Mouse (Mus musculus): ENCODE measurements around the gene P2rx7. TPM values are rescaled to one million over a fixed set of nuclear protein-coding genes. Genes with fewer than 3 reads are reported as not detected.
"Not testable (repeated sequence)": the region's sequence is repeated elsewhere in the genome, so short reads cannot be mapped to it uniquely, and the experiment has no call there.

The P2rx7 gene
- polyA plus RNA-seq, 1 experiment from 2014 or later = 8.8 TPM

- DNase-seq (ENCODE audit: low spot score) = no peak
These were observed 1.6 kb downstream of the P2rx7 start for GRCm38 (mm10) chr5:122645290-122645689.

GRCm38 (mm10) chr5:122646050-122646449, 2.3 kb downstream of the P2rx7 start:
- peak; percentile 29 for DNase-seq (ENCODE audit: low spot score)

GRCm38 (mm10) chr5:122647256-122647924, 3.7 kb downstream of the P2rx7 start:
- DNase-seq (ENCODE audit: low spot score) = no peak

GRCm38 (mm10) chr5:122647952-122648374, 4.3 kb downstream of the P2rx7 start:
- not testable (repeated sequence) for DNase-seq (ENCODE audit: low spot score)

GRCm38 (mm10) chr5:122649264-122649663, 5.6 kb downstream of the P2rx7 start:
- no peak for DNase-seq (ENCODE audit: low spot score)

GRCm38 (mm10) chr5:122650100-122650499, 6.4 kb downstream of the P2rx7 start:
- peak; percentile 68 for DNase-seq (ENCODE audit: low spot score)

GRCm38 (mm10) chr5:122652506-122652905, 8.8 kb downstream of the P2rx7 start:
- peak; percentile 35 for DNase-seq (ENCODE audit: low spot score)

- DNase-seq (ENCODE audit: low spot score) = peak; percentile 81
These were observed 9.4 kb downstream of the P2rx7 start for GRCm38 (mm10) chr5:122653112-122653445.

GRCm38 (mm10) chr5:122653446-122654267, 9.9 kb downstream of the P2rx7 start:
- no peak for DNase-seq (ENCODE audit: low spot score)

GRCm38 (mm10) chr5:122654268-122654573, 10.5 kb downstream of the P2rx7 start:
- DNase-seq (ENCODE audit: low spot score) = no peak

GRCm38 (mm10) chr5:122656808-122657207, 13.1 kb downstream of the P2rx7 start:
- DNase-seq (ENCODE audit: low spot score) = no peak

GRCm38 (mm10) chr5:122662501-122662900, 18.8 kb downstream of the P2rx7 start:
- DNase-seq (ENCODE audit: low spot score) = no peak

GRCm38 (mm10) chr5:122665036-122665435, 21.3 kb downstream of the P2rx7 start:
- no peak for DNase-seq (ENCODE audit: low spot score)

- no peak for DNase-seq (ENCODE audit: low spot score)
These were observed 25.5 kb downstream of the P2rx7 start for GRCm38 (mm10) chr5:122668981-122669897.

GRCm38 (mm10) chr5:122671641-122672040, 27.9 kb downstream of the P2rx7 start:
- DNase-seq (ENCODE audit: low spot score) = peak; percentile 59

GRCm38 (mm10) chr5:122672298-122672697, 28.6 kb downstream of the P2rx7 start:
- DNase-seq (ENCODE audit: low spot score) = no peak

GRCm38 (mm10) chr5:122676002-122676401, 32.3 kb downstream of the P2rx7 start:
- no peak for DNase-seq (ENCODE audit: low spot score)

- DNase-seq (ENCODE audit: low spot score) = peak; percentile 26
These were observed 34.3 kb downstream of the P2rx7 start for GRCm38 (mm10) chr5:122677983-122678382.

GRCm38 (mm10) chr5:122679881-122680280, 36.2 kb downstream of the P2rx7 start:
- no peak for DNase-seq (ENCODE audit: low spot score)

- no peak for DNase-seq (ENCODE audit: low spot score)
These were observed 37.6 kb downstream of the P2rx7 start for GRCm38 (mm10) chr5:122681276-122681675.

- no peak for DNase-seq (ENCODE audit: low spot score)
These were observed 40.2 kb downstream of the P2rx7 start for GRCm38 (mm10) chr5:122683926-122684325.

GRCm38 (mm10) chr5:122687391-122687790, 43.7 kb downstream of the P2rx7 start:
- DNase-seq (ENCODE audit: low spot score) = no peak
